Mouse (Mus musculus): ENCODE data around the gene Usp18. TPM values are rescaled to one million over a fixed set of nuclear protein-coding genes. Genes with fewer than 3 reads are reported as not detected.
A peak's percentile ranks its signal among the peaks of the same experiment; 100 is the strongest.

The Usp18 gene
- polyA plus RNA-seq (2015; fragmentation: Nextera tagmentation; extraction: Ambion mirVana), result 2.9 and 3.1 TPM in 2 replicates

DNA sequence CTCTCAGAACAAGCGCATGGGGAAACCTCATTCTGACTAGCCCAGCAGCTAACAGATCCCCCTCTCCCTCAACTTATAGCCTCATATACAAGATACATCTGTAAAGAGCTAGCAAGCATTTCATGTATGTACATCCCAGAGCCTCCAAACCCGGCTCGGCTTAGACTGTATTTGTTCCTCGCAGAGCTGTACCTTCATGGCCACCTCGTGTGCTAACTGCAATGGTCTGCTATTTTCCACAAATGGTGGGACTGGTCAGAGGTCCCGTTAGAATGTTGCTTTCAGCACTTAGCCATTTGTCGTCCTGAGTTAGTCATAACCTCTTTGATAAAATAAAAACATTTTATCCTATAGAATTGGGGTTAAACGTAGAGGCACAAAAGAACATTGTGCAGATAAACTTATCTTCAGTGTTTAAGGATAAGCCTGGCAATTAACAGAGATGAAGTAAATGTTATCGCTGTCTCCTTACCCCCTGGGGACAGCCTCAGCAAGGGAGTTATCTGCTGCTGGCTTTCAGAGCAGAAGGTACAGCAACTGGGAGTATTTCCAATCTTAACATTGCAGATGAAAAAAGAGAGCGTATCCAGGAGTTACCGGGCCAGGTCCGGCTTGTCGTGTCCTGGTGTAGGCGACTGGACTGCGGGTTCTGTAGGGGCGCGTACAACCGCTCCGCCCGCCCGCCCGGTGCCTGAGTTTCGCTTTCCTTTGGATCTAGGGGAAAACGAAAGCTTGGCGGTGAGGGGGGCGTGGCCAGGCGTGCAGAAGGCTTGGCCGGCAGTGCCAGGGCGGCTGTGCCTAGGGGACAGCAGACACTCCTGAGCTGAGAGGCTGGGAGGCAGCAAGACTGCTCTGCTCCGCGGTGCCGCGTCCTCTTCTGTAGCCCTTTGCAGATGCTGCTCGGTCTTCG is at the start of gene Usp18:
TSS of gene Usp18 (plus strand) at position 780 of the 910 bp plus-strand sequence.
- 4% methylated on average over 35 of the region's 35 CpGs for WGBS
- peak; percentile 93 for ATAC-seq (ENCODE audit: insufficient read depth, low FRiP score)
- peak within 1 kb of the TSS; percentile 65 for H3K4me2 ChIP-seq (ENCODE audit: low read depth, low read length)
- H3K9me3 ChIP-seq (replicated peaks; ENCODE audit: control insufficient read depth, low read length), result no peaks in the 10 kb centered on the region
- no peaks in the 10 kb centered on the region for H3K27me3 ChIP-seq (ENCODE audit: control insufficient read depth, insufficient read depth, low read length)
- H3K36me3 ChIP-seq (ENCODE audit: control insufficient read depth, insufficient read depth, low read length), result no peaks in the 10 kb centered on the region
- H3K9ac ChIP-seq (ENCODE audit: low read length), result peak within 1 kb of the TSS; percentile 74
- H3K27ac ChIP-seq (ENCODE audit: low read length), result no peak within 1 kb of the TSS
- peaks cover 3% of the 10 kb centered on the region; the same call in 1 of the 2 replicates for H3K4me1 ChIP-seq (ENCODE audit: control insufficient read depth, insufficient read depth, low read length)
- H3K4me3 ChIP-seq (replicated peaks; ENCODE audit: low read length), result peak within 1 kb of the TSS; percentile 67

DNA sequence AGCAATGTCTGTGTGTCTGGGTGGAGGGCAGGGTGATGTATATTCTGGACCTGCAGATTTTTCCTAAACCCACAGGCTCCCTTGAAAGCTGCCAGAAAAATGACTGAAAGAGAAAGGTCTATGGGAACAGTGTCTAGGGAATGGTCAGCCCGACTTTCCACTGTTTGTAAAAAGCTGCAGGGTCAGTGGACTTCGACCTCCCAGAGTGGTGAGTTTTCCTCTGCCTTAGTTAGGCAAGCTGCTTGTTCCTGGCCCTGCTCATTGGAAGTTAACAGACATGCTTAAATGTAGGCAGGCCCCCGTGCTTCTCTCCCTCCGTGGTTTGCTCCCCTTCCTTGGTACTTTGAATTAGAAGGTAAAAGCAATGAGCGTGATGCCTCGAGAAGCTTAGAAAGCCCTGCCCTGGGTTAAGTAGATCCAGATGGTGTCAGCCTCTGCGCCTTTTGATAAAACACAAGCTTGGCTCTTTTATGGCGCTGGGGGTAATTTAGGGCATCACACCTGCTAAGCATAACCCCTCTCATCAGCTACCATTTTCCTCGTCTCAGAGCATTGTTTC is 47.8 kb upstream of the Usp18 start:
- 58% methylated on average over 9 of the region's 9 CpGs for WGBS
- H3K27me3 ChIP-seq (ENCODE audit: control insufficient read depth, insufficient read depth, low read length), result no peaks in the 10 kb centered on the region
- peaks cover 6% of the 10 kb centered on the region; the same call in 1 of the 2 replicates for H3K36me3 ChIP-seq (ENCODE audit: control insufficient read depth, insufficient read depth, low read length)
- H3K4me2 ChIP-seq (ENCODE audit: low read depth, low read length), result no peak overlapping the region
- no peaks in the 10 kb centered on the region for H3K9me3 ChIP-seq (replicated peaks; ENCODE audit: control insufficient read depth, low read length)
- H3K4me1 ChIP-seq (ENCODE audit: control insufficient read depth, insufficient read depth, low read length), result peaks cover 9% of the 10 kb centered on the region; the same call in 1 of the 2 replicates
- no peak overlapping the region for H3K27ac ChIP-seq (ENCODE audit: low read length)
- ATAC-seq (ENCODE audit: insufficient read depth, low FRiP score), result no peak
- H3K4me3 ChIP-seq (replicated peaks; ENCODE audit: low read length), result no peak overlapping the region
- no peak overlapping the region for H3K9ac ChIP-seq (ENCODE audit: low read length)

DNA sequence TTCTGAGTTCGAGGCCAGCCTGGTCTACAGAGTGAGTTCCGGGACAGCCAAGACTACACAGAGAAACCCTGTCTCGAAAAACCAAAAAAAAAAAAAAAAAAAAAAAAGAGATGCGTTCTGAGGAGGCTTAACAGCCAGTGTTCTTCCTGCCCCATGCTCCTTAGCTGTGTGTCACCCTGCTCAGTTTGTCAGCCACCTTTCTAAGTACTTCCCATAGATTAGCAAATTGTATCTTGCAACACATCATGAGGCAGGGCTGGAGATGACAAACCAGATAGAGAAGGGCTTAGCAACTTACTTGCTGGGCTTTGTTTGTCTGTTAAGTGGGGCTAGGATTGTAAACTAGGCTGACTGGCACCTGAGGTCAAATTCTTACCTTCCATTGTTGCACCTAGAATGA is 45.2 kb upstream of the Usp18 start:
- no peaks in the 10 kb centered on the region for H3K4me1 ChIP-seq (ENCODE audit: control insufficient read depth, insufficient read depth, low read length)
- 66% methylated on average over 3 of the region's 4 CpGs for WGBS
- no peaks in the 10 kb centered on the region for H3K27me3 ChIP-seq (ENCODE audit: control insufficient read depth, insufficient read depth, low read length)
- no peak overlapping the region for H3K4me2 ChIP-seq (ENCODE audit: low read depth, low read length)
- no peaks in the 10 kb centered on the region for H3K9me3 ChIP-seq (replicated peaks; ENCODE audit: control insufficient read depth, low read length)
- H3K4me3 ChIP-seq (replicated peaks; ENCODE audit: low read length), result no peak overlapping the region
- ATAC-seq (ENCODE audit: insufficient read depth, low FRiP score), result no peak
- no peaks in the 10 kb centered on the region for H3K36me3 ChIP-seq (ENCODE audit: control insufficient read depth, insufficient read depth, low read length)
- H3K27ac ChIP-seq (ENCODE audit: low read length), result no peak overlapping the region
- no peak overlapping the region for H3K9ac ChIP-seq (ENCODE audit: low read length)

DNA sequence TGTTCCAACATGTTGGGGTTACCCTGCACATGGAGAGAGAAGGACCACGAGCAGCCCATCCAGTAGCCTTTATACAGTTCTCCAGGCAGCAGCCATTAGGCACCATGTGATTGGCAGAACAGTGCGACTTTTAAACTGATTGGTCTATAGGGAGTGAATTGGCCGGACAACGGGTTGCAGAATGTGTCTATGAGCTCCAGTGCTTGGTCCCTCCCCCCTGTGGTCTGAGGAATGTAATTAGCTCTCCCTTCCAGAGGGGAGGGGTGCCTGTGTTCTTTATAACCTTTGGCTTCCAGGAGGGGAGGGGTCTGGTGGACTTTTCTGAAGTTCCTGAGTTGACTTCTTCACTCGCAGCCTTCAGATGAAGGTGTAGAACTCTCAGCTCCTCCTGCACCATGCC is 43.7 kb upstream of the Usp18 start:
- Histone ChIP-seq H3K27me3 (ENCODE audit: control insufficient read depth, insufficient read depth, low read length) (no peaks in the 10 kb centered on the region), H3K9me3 (replicated peaks; ENCODE audit: control insufficient read depth, low read length) (no peaks in the 10 kb centered on the region), H3K4me1 (ENCODE audit: control insufficient read depth, insufficient read depth, low read length) (no peaks in the 10 kb centered on the region), H3K36me3 (ENCODE audit: control insufficient read depth, insufficient read depth, low read length) (no peaks in the 10 kb centered on the region), H3K4me3 (replicated peaks; ENCODE audit: low read length) (no peak overlapping the region), H3K9ac (ENCODE audit: low read length) (no peak overlapping the region), H3K27ac (ENCODE audit: low read length) (no peak overlapping the region), H3K4me2 (ENCODE audit: low read depth, low read length) (no peak overlapping the region)
- ATAC-seq (ENCODE audit: insufficient read depth, low FRiP score), result no peak
- WGBS, result 79% methylated on average over 5 of the region's 5 CpGs

DNA sequence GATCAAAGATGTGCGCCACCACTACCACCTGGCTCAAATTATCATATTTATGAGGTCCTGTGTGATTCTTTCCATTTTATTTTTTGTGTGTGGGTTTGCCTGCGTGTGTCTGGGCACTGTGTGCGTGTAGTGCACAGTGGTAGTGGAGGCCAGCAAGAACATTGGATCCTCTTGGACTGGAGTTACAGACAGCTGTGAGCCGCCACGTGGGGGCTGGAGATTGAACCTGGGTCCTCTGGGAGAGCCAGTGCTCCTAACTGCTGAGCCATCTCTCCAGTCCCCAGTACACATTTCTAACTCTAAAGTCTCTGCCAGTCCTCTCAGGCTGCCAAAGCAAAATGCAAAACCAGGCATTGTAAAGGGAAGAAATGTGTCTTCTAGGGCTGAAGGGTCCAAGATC is 39.2 kb upstream of the Usp18 start:
- Histone ChIP-seq H3K36me3 (ENCODE audit: control insufficient read depth, insufficient read depth, low read length) (no peaks in the 10 kb centered on the region), H3K9ac (ENCODE audit: low read length) (no peak overlapping the region), H3K4me1 (ENCODE audit: control insufficient read depth, insufficient read depth, low read length) (peaks cover 13% of the 10 kb centered on the region), H3K4me3 (replicated peaks; ENCODE audit: low read length) (no peak overlapping the region), H3K27me3 (ENCODE audit: control insufficient read depth, insufficient read depth, low read length) (peaks cover 19% of the 10 kb centered on the region; the same call in 1 of the 2 replicates), H3K27ac (ENCODE audit: low read length) (no peak overlapping the region), H3K4me2 (ENCODE audit: low read depth, low read length) (no peak overlapping the region), H3K9me3 (replicated peaks; ENCODE audit: control insufficient read depth, low read length) (no peaks in the 10 kb centered on the region)
- ATAC-seq (ENCODE audit: insufficient read depth, low FRiP score), result no peak
- 89% methylated on average over 5 of the region's 5 CpGs for WGBS

DNA sequence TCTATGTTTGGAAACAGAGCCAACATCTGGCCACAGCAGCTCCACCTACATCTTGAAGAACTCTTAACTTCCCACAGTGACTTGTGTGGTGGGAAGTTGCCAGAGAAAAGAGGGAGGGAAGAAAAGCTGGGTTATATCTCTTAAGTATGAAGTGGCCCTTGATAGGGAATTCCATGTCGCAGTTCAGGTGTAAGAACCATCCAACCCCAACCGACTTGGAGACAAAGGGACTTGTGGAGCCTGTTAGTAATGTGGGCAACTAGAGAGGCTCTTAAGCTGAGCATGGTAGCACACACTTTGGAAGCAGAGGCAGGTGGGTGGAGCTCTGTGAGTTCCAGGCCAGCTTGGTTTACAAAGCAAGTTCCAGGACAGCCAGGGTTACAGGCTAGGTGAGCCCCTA is 36.1 kb upstream of the Usp18 start:
- Histone ChIP-seq H3K27ac (ENCODE audit: low read length) (no peak overlapping the region), H3K9me3 (replicated peaks; ENCODE audit: control insufficient read depth, low read length) (no peaks in the 10 kb centered on the region), H3K27me3 (ENCODE audit: control insufficient read depth, insufficient read depth, low read length) (peaks cover 24% of the 10 kb centered on the region; the same call in 1 of the 2 replicates), H3K4me1 (ENCODE audit: control insufficient read depth, insufficient read depth, low read length) (peaks cover 15% of the 10 kb centered on the region), H3K4me3 (replicated peaks; ENCODE audit: low read length) (no peak overlapping the region), H3K4me2 (ENCODE audit: low read depth, low read length) (no peak overlapping the region), H3K36me3 (ENCODE audit: control insufficient read depth, insufficient read depth, low read length) (no peaks in the 10 kb centered on the region), H3K9ac (ENCODE audit: low read length) (no peak overlapping the region)
- no peak for ATAC-seq (ENCODE audit: insufficient read depth, low FRiP score)
- WGBS, result 77% methylated on average over 2 of the region's 2 CpGs

DNA sequence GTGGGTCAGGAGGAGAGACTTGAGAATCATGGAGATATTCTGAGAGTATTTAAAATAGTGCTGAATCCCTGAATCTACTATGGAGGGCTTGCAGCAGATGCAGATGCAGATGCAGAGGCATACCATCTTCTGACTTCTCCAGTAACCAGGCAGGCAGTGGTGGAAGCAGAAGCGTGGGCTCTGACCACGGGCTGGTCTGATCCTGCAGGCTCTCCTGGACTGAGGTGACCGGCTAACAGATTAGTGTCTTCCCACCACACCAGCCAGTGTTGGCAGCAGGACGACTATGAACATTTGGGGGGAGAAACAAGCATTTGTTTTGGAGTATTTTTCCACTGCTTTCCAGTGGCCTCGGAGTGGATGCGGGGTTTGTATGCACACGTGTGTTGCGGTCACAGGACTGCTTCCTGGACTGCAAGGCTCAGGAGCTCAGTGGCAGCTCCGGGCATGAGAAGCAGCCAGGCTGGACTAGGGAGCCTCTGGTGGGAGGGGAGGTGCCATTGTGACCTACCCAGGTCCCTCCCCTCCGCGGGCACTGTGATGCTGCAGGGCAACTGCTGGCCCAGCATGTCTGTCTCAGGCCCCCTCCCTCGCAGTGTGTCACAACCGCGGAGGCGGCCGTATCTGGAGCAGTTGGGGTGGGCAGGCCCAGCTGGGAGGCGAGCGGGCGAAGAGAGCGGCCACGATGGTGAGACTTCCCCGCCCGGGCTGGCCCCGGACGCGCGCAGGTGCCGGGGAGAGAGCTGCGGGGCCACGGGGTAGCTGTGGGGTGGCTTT is 35.4 kb upstream of the Usp18 start, which contains the start of gene Tuba8:
TSS of gene Tuba8 (plus strand) at position 548 of the 777 bp plus-strand sequence.
- WGBS, result 5% methylated on average over 30 of the region's 30 CpGs
- no peak within 1 kb of the TSS for H3K27ac ChIP-seq (ENCODE audit: low read length)
- H3K9ac ChIP-seq (ENCODE audit: low read length), result peak within 1 kb of the TSS; percentile 49

DNA sequence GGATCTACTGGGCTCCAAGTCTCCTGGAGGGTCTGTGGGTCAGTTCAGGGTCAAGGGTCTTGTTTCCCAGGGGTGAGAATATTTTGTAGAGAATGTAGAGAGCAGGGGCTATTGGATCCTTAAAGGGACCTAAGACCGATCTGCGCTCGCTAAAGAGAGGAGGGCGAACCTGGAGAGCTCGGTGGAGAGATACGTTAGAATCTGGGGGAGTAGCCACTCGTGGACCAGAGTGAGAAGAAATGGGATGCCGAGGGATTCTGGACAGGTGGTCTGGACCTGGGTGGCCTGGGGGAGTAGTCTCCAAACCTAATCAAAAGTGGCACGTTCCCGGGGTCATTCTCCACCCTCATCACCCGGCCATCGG is 34.8 kb upstream of the Usp18 start:
- no peak overlapping the region for H3K27ac ChIP-seq (ENCODE audit: low read length)
- peak overlapping the region; percentile 42 for H3K4me3 ChIP-seq (replicated peaks; ENCODE audit: low read length)
- no peaks in the 10 kb centered on the region for H3K36me3 ChIP-seq (ENCODE audit: control insufficient read depth, insufficient read depth, low read length)
- H3K4me2 ChIP-seq (ENCODE audit: low read depth, low read length), result peak overlapping the region; percentile 71
- peaks cover 15% of the 10 kb centered on the region for H3K4me1 ChIP-seq (ENCODE audit: control insufficient read depth, insufficient read depth, low read length)
- H3K9me3 ChIP-seq (replicated peaks; ENCODE audit: control insufficient read depth, low read length), result no peaks in the 10 kb centered on the region
- peak; percentile 12; the same call in 1 of the 2 replicates for ATAC-seq (ENCODE audit: insufficient read depth, low FRiP score)
- 3% methylated on average over 12 of the region's 12 CpGs for WGBS
- peaks cover 24% of the 10 kb centered on the region; the same call in 1 of the 2 replicates for H3K27me3 ChIP-seq (ENCODE audit: control insufficient read depth, insufficient read depth, low read length)
- peak overlapping the region; percentile 49; the same call in 1 of the 2 replicates for H3K9ac ChIP-seq (ENCODE audit: low read length)

More for the DNA sequence above, 35.4 kb upstream of the Usp18 start, which contains the start of gene Tuba8:
- Histone ChIP-seq H3K4me1 (ENCODE audit: control insufficient read depth, insufficient read depth, low read length) (peaks cover 15% of the 10 kb centered on the region), H3K27me3 (ENCODE audit: control insufficient read depth, insufficient read depth, low read length) (peaks cover 24% of the 10 kb centered on the region; the same call in 1 of the 2 replicates), H3K4me2 (ENCODE audit: low read depth, low read length) (peak within 1 kb of the TSS; percentile 71), H3K4me3 (replicated peaks; ENCODE audit: low read length) (peak within 1 kb of the TSS; percentile 42), H3K36me3 (ENCODE audit: control insufficient read depth, insufficient read depth, low read length) (no peaks in the 10 kb centered on the region), H3K9me3 (replicated peaks; ENCODE audit: control insufficient read depth, low read length) (no peaks in the 10 kb centered on the region)
- ATAC-seq (ENCODE audit: insufficient read depth, low FRiP score), result peak; percentile 77

All from stomach, embryonic 16.5 days (tissue).